18 mouse cellular contexts compared by ENCODE assay signal in genomic region chr9:24899206-24899928, GRCm38 (mm10).
DNase-seq lines count a peak whose midpoint lies in the region; ATAC-seq and TF ChIP-seq lines count a peak whose summit lies in the region.
"Had no signal": no experiment of that assay in that cellular context is flagged by ENCODE, and none has a peak within 500 bp of the region (broad histone marks: within the 10 kb centered on the region; RNA-seq: fewer than 3 reads in every experiment).

No protein-coding gene starts in this region.

- ATAC-seq in kidney, postnatal 0 days (replicated peaks; ENCODE audit: low FRiP score, low read depth): no peak
- no peak for ATAC-seq in heart, embryonic 13.5 days (ENCODE audit: extremely low read depth, insufficient number of reproducible peaks, low FRiP score, low TSS enrichment)
- ATAC-seq: forebrain, embryonic 14.5 days had no signal

- no peak overlapping the region for H3K27ac ChIP-seq in kidney, postnatal 0 days
- peak overlapping the region; percentile 81 for H3K27ac ChIP-seq in heart, embryonic 13.5 days (replicated peaks)
- H3K27ac ChIP-seq: hindbrain, embryonic 13.5 days; limb, embryonic 12.5 days; lung, embryonic 15.5 days; midbrain, embryonic 10.5 days had no signal

- H3K4me3 ChIP-seq in kidney, postnatal 0 days (replicated peaks; ENCODE audit: low read depth, low read length): no peak overlapping the region
- H3K4me3 ChIP-seq in heart, embryonic 13.5 days: no peak overlapping the region
- H3K4me3 ChIP-seq: hindbrain, embryonic 13.5 days; limb, embryonic 12.5 days; lung, embryonic 15.5 days; midbrain, embryonic 10.5 days had no signal

- no peaks in the 10 kb centered on the region for H3K36me3 ChIP-seq in kidney, postnatal 0 days (ENCODE audit: insufficient read depth, low read length)
- H3K36me3 ChIP-seq in heart, embryonic 13.5 days: no peaks in the 10 kb centered on the region
- H3K36me3 ChIP-seq: hindbrain, embryonic 13.5 days; limb, embryonic 12.5 days; lung, embryonic 15.5 days; midbrain, embryonic 10.5 days had no signal

- no peaks in the 10 kb centered on the region for H3K9me3 ChIP-seq in kidney, postnatal 0 days (replicated peaks; ENCODE audit: low read length)
- no peaks in the 10 kb centered on the region for H3K9me3 ChIP-seq in heart, embryonic 13.5 days
- H3K9me3 ChIP-seq: hindbrain, embryonic 13.5 days; limb, embryonic 12.5 days; lung, embryonic 15.5 days; midbrain, embryonic 10.5 days had no signal

- WGBS in kidney, postnatal 0 days: 57% methylated on average over 7 of the region's 7 CpGs
- WGBS in heart, embryonic 13.5 days: 38% methylated on average over 7 of the region's 7 CpGs

- no peaks in the 10 kb centered on the region for H3K27me3 ChIP-seq in kidney, postnatal 0 days (ENCODE audit: insufficient read depth, low read length)
- no peaks in the 10 kb centered on the region for H3K27me3 ChIP-seq in heart, embryonic 13.5 days (replicated peaks)
- H3K27me3 ChIP-seq: hindbrain, embryonic 13.5 days; limb, embryonic 12.5 days; lung, embryonic 15.5 days had no signal

- no peak overlapping the region for H3K9ac ChIP-seq in kidney, postnatal 0 days (ENCODE audit: low read depth, low read length)
- H3K9ac ChIP-seq in heart, embryonic 13.5 days: 0 out of 2 replicates have a peak overlapping the region, but pooled peaks have one; percentile 8
- H3K9ac ChIP-seq: hindbrain, embryonic 13.5 days; limb, embryonic 12.5 days; lung, embryonic 15.5 days had no signal

- DNase-seq in kidney, postnatal 0 days (ENCODE audit: low spot score): peak; percentile 43
- no peak for DNase-seq in kidney, postnatal 36 days
- DNase-seq in NIH3T3 (ENCODE audit: low read depth): peak; percentile 16
- peak; percentile 50 for DNase-seq in yolk sac, embryonic 10.5 days (ENCODE audit: low spot score)
- no peak for DNase-seq in kidney, postnatal 25 days
- no peak for DNase-seq in urinary bladder, postnatal 10 days (ENCODE audit: low spot score)
- DNase-seq: cerebellum, adult 9-10 months; embryo, embryonic 11 days; gastrocnemius, postnatal 10 days; kidney, adult 11 months; kidney, postnatal 4 days; thymus, adult 2 months had no signal

- TF ChIP-seq CTCF in kidney, postnatal 0 days (IDR thresholded peaks at IDR 0.05; ENCODE audit: low read depth): no peak

- no peaks in the 10 kb centered on the region for H3K4me1 ChIP-seq in kidney, postnatal 0 days (replicated peaks; ENCODE audit: insufficient read depth, low read length)
- H3K4me1 ChIP-seq in heart, embryonic 13.5 days: peaks cover 50% of the 10 kb centered on the region
- H3K4me1 ChIP-seq: hindbrain, embryonic 13.5 days; limb, embryonic 12.5 days; midbrain, embryonic 10.5 days had no signal

- H3K4me2 ChIP-seq in kidney, postnatal 0 days (ENCODE audit: low read length): no peak overlapping the region
- no peak overlapping the region for H3K4me2 ChIP-seq in heart, embryonic 13.5 days
- H3K4me2 ChIP-seq: hindbrain, embryonic 13.5 days; limb, embryonic 12.5 days; lung, embryonic 15.5 days had no signal

Comparison
In these comparisons a context has a peak if more than half of its experiments do, and no peak if none do; other contexts are left out.
1. DNase-seq: peak in kidney, postnatal 0 days (single experiment), NIH3T3 (single experiment) and yolk sac, embryonic 10.5 days (single experiment); none in kidney, postnatal 36 days (0 of 2), kidney, postnatal 25 days (0 of 2) and urinary bladder, postnatal 10 days (single experiment).